8 mouse cellular contexts compared by ENCODE assay signal in genomic region chr9:90162926-90163748, GRCm38 (mm10). TPM values are rescaled to one million over a fixed set of nuclear protein-coding genes. Genes with fewer than 3 reads are reported as not detected.
A peak's percentile ranks its signal among the peaks of the same experiment; 100 is the strongest.
DNase-seq lines count a peak whose midpoint lies in the region; ATAC-seq and TF ChIP-seq lines count a peak whose summit lies in the region.

Gene Adamts7, plus strand, starts transcription at chr9:90163069.

- H3K9ac ChIP-seq in heart, adult 2 months (ENCODE audit: low read depth, low read length), result peak within 1 kb of the TSS; percentile 92
- H3K9ac ChIP-seq in liver, embryonic 15.5 days, result 0 out of 2 replicates have a peak within 1 kb of the TSS, but pooled peaks have one; percentile 18
- H3K9ac ChIP-seq in neural tube, embryonic 11.5 days (ENCODE audit: low read length), result peak within 1 kb of the TSS; percentile 76

- H3K79me2 ChIP-seq in heart, adult 2 months (replicated peaks; ENCODE audit: control insufficient read depth, insufficient read depth, low read length), result no peaks in the 10 kb centered on the region

- peak; percentile 19; the same call in 1 of the 2 replicates for ATAC-seq in liver, embryonic 15.5 days (ENCODE audit: insufficient read depth)
- ATAC-seq in neural tube, embryonic 11.5 days (ENCODE audit: insufficient read depth, low FRiP score, low TSS enrichment), result peak; percentile 84

- TF ChIP-seq EP300 in heart, adult 2 months (IDR thresholded peaks at IDR 0.05; ENCODE audit: insufficient read depth, low read depth, low read length), result no peak

- TF ChIP-seq POLR2A in cortical plate, adult 2 months (IDR thresholded peaks at IDR 0.05; ENCODE audit: extremely low read depth, insufficient read depth, low read length), result no peak
- 0 out of 2 replicates have a peak, but pooled peaks have one; percentile 26 for TF ChIP-seq POLR2A in heart, adult 2 months (IDR thresholded peaks at IDR 0.05; ENCODE audit: insufficient read depth, low read depth, low read length)

- peaks cover 6% of the 10 kb centered on the region for H3K36me3 ChIP-seq in heart, adult 2 months (ENCODE audit: control insufficient read depth, insufficient read depth, low read length)
- H3K36me3 ChIP-seq in liver, embryonic 15.5 days (replicated peaks), result no peaks in the 10 kb centered on the region
- H3K36me3 ChIP-seq in neural tube, embryonic 11.5 days (ENCODE audit: control insufficient read depth, insufficient read depth, low read length), result no peaks in the 10 kb centered on the region

- H3K4me3 ChIP-seq in cortical plate, adult 2 months (ENCODE audit: insufficient read depth, low read length), result peak within 1 kb of the TSS; percentile 31
- peak within 1 kb of the TSS; percentile 90 for H3K4me3 ChIP-seq in heart, adult 2 months
- H3K4me3 ChIP-seq in liver, embryonic 15.5 days (replicated peaks), result peak within 1 kb of the TSS; percentile 55
- H3K4me3 ChIP-seq in neural tube, embryonic 11.5 days (ENCODE audit: low read depth, low read length), result peak within 1 kb of the TSS; percentile 70

- H3K27me3 ChIP-seq in heart, adult 2 months (ENCODE audit: control insufficient read depth, insufficient read depth, low read length), result no peaks in the 10 kb centered on the region
- H3K27me3 ChIP-seq in liver, embryonic 15.5 days, result peaks cover 45% of the 10 kb centered on the region
- H3K27me3 ChIP-seq in neural tube, embryonic 11.5 days (ENCODE audit: control insufficient read depth, insufficient read depth, low read length), result no peaks in the 10 kb centered on the region

- WGBS in heart, adult 2 months, result under 1% methylated on average over 58 of the region's 60 CpGs
- under 1% methylated on average over 59 of the region's 60 CpGs for WGBS in liver, embryonic 15.5 days (ENCODE audit: insufficient replicate concordance)
- under 1% methylated on average over 53 of the region's 60 CpGs for WGBS in neural tube, embryonic 11.5 days

- no peak for TF ChIP-seq CTCF in cortical plate, adult 2 months (IDR thresholded peaks at IDR 0.05; ENCODE audit: extremely low read depth, insufficient read depth, low read length)
- no peak for TF ChIP-seq CTCF in heart, adult 2 months (IDR thresholded peaks at IDR 0.05)

- peak; percentile 7 for DNase-seq in left cerebral cortex, adult 11 months (ENCODE audit: low spot score)
- no peak for DNase-seq in left cerebral cortex, adult 8-10 months (ENCODE audit: low spot score in 2 of 2)
- peak in 1 of 2 experiments; percentile 81 for DNase-seq in heart, adult 2 months
- DNase-seq in kidney, adult 18-20 months, result peak; percentile 52
- DNase-seq in neural tube, embryonic 11.5 days (ENCODE audit: low spot score), result peak; percentile 76
- DNase-seq in thymus, postnatal 14 days, result peak; percentile 28

- H3K9me3 ChIP-seq in liver, embryonic 15.5 days (replicated peaks), result no peaks in the 10 kb centered on the region
- no peaks in the 10 kb centered on the region for H3K9me3 ChIP-seq in neural tube, embryonic 11.5 days (ENCODE audit: control insufficient read depth, low read length)

- no peaks in the 10 kb centered on the region for H3K4me1 ChIP-seq in cortical plate, adult 2 months (ENCODE audit: control insufficient read depth, insufficient read depth, low read length)
- peaks cover 4% of the 10 kb centered on the region for H3K4me1 ChIP-seq in heart, adult 2 months (ENCODE audit: control insufficient read depth, insufficient read depth, low read length)
- peaks cover 10% of the 10 kb centered on the region for H3K4me1 ChIP-seq in liver, embryonic 15.5 days (replicated peaks)
- peaks cover 7% of the 10 kb centered on the region; the same call in 1 of the 2 replicates for H3K4me1 ChIP-seq in neural tube, embryonic 11.5 days (ENCODE audit: control insufficient read depth, insufficient read depth, low read length)

- peak within 1 kb of the TSS; percentile 78 for H3K4me2 ChIP-seq in liver, embryonic 15.5 days
- peak within 1 kb of the TSS; percentile 89 for H3K4me2 ChIP-seq in neural tube, embryonic 11.5 days (ENCODE audit: low read depth)

- H3K27ac ChIP-seq in cortical plate, adult 2 months (ENCODE audit: insufficient read depth, low read length), result no peak within 1 kb of the TSS
- peak within 1 kb of the TSS; percentile 87 for H3K27ac ChIP-seq in heart, adult 2 months
- H3K27ac ChIP-seq in liver, embryonic 15.5 days (replicated peaks), result no peak within 1 kb of the TSS
- peak within 1 kb of the TSS; percentile 65 for H3K27ac ChIP-seq in neural tube, embryonic 11.5 days (ENCODE audit: low read depth, low read length)

- intact Hi-C loops in heart, adult 2 months (cut with DNase I), result loop anchor here (2.0 to 5.0 kb wide), 3 partner anchors 34 to 51 kb away; partner anchors contain the start of gene Morf4l1

RNA-seq across cellular contexts. Expression of gene Adamts7, which starts in this region (rescaled TPM):
- total RNA-seq in left cerebral cortex, adult 8-10 months (2022), result under 1 TPM; 0.09 to 0.46 (median 0.31) TPM
- polyA plus RNA-seq in cortical plate, adult 2 months (2012; rRNA removed), result 0.55 and 0.61 TPM in 2 replicates
- total RNA-seq in heart, adult 2 months (2021), result 10 to 100 TPM; 11.8 to 14.5 TPM
- polyA plus RNA-seq in heart, adult 2 months (2012; rRNA removed), result 36.3 and 56.3 TPM in 2 replicates
- 0.71 TPM in 2 replicates for polyA plus RNA-seq in liver, embryonic 15.5 days (2015; fragmentation: Nextera tagmentation; extraction: Ambion mirVana)
- 13.8 and 15.5 TPM in 2 replicates for polyA plus RNA-seq in neural tube, embryonic 11.5 days (2014; fragmentation: Nextera tagmentation; extraction: Ambion mirVana)

Comparison
In these comparisons a context has a peak if more than half of its experiments do, and no peak if none do; other contexts are left out.
1. RNA of gene Adamts7 (total RNA-seq): 11.8 to 14.5 TPM in heart, adult 2 months; 0.09 to 0.46 TPM in left cerebral cortex, adult 8-10 months; every median in the first group is over 4 times any median in the second.
2. DNase-seq: peak in left cerebral cortex, adult 11 months (single experiment), kidney, adult 18-20 months (single experiment), neural tube, embryonic 11.5 days (single experiment) and thymus, postnatal 14 days (single experiment); none in left cerebral cortex, adult 8-10 months (0 of 2).
3. Peak in ATAC-seq, H3K4me3 ChIP-seq, H3K9ac ChIP-seq and H3K4me2 ChIP-seq in liver, embryonic 15.5 days; RNA of the gene not detected or under 1 TPM.
4. H3K27ac ChIP-seq: peak in heart, adult 2 months (single experiment) and neural tube, embryonic 11.5 days (single experiment); none in cortical plate, adult 2 months (single experiment) and liver, embryonic 15.5 days (single experiment).
5. H3K4me3 ChIP-seq: peak in every context shown above with its lines; median percentile 90 in heart, adult 2 months; 70 in neural tube, embryonic 11.5 days; 55 in liver, embryonic 15.5 days; 31 in cortical plate, adult 2 months.
6. H3K9ac ChIP-seq: peak in every context shown above with its lines; median percentile 92 in heart, adult 2 months; 76 in neural tube, embryonic 11.5 days; 18 in liver, embryonic 15.5 days.